Mouse (Mus musculus): ENCODE data around the gene Polr2g. TPM values are rescaled to one million over a fixed set of nuclear protein-coding genes. Genes with fewer than 3 reads are reported as not detected.

The Polr2g gene
- polyA plus RNA-seq, 1 experiment = 152 TPM

- Histone ChIP-seq H3K79me2 (ENCODE audit: control insufficient read depth, insufficient read depth) (peaks cover 42% of the 10 kb centered on the region), H3K4me3 (no peak overlapping the region), H3ac (ENCODE audit: control insufficient read depth, insufficient read length) (no peak overlapping the region), H3K4me2 (ENCODE audit: low read depth) (no peak overlapping the region), H3K27me3 (ENCODE audit: control insufficient read depth, insufficient read depth, insufficient read length) (no peaks in the 10 kb centered on the region), H3K36me3 (ENCODE audit: control insufficient read depth, insufficient read depth) (peaks cover 43% of the 10 kb centered on the region)
- TF ChIP-seq E2F4 (IDR thresholded peaks at IDR 0.05; ENCODE audit: insufficient read depth) = no peak
- no peak for TF ChIP-seq MAX (IDR thresholded peaks at IDR 0.05; ENCODE audit: low read depth)
- no peak for TF ChIP-seq TCF3 (IDR thresholded peaks at IDR 0.05; ENCODE audit: insufficient read length, low read depth)
- no peak for TF ChIP-seq SRF (IDR thresholded peaks at IDR 0.05; ENCODE audit: control insufficient read depth, insufficient read length, low read depth)
- no peak for TF ChIP-seq REST (IDR thresholded peaks at IDR 0.05; ENCODE audit: insufficient read depth, insufficient read length)
- TF ChIP-seq CEBPB (IDR thresholded peaks at IDR 0.05; ENCODE audit: insufficient read depth, poor library complexity, severe bottlenecking) = no peak
- TF ChIP-seq POLR2AphosphoS2 (IDR thresholded peaks at IDR 0.05; ENCODE audit: insufficient read length, low read depth) = no peak
- no peak for TF ChIP-seq USF1 (IDR thresholded peaks at IDR 0.05; ENCODE audit: low read depth)
- no peak for TF ChIP-seq MYOG (IDR thresholded peaks at IDR 0.05; ENCODE audit: control insufficient read depth in 1 of 3, insufficient read depth in 1 of 3, insufficient read length in 2 of 3, low read depth in 2 of 3)
- no peak for TF ChIP-seq TCF12 (IDR thresholded peaks at IDR 0.05; ENCODE audit: insufficient read depth, poor library complexity, severe bottlenecking)
- TF ChIP-seq POLR2A (IDR thresholded peaks at IDR 0.05; ENCODE audit: insufficient read length, low read depth) = no peak
- TF ChIP-seq MYOD1 (IDR thresholded peaks at IDR 0.05; ENCODE audit: control insufficient read depth in 1 of 3, insufficient read length in 2 of 3, low read depth in 2 of 3) = no peak
These were observed 35.1 kb downstream of the Polr2g start for GRCm38 (mm10) chr19:8763276-8763675.

- H3ac ChIP-seq (ENCODE audit: control insufficient read depth, insufficient read length) = no peak overlapping the region
- H3K79me2 ChIP-seq (ENCODE audit: control insufficient read depth, insufficient read depth) = peaks cover 59% of the 10 kb centered on the region
- H3K4me2 ChIP-seq (ENCODE audit: low read depth) = no peak overlapping the region
- H3K27me3 ChIP-seq (ENCODE audit: control insufficient read depth, insufficient read depth, insufficient read length) = no peaks in the 10 kb centered on the region
- no peak overlapping the region for H3K4me3 ChIP-seq
- peaks cover 20% of the 10 kb centered on the region for H3K36me3 ChIP-seq (ENCODE audit: control insufficient read depth, insufficient read depth)
- no peak for TF ChIP-seq MYOG (IDR thresholded peaks at IDR 0.05; ENCODE audit: control insufficient read depth in 1 of 3, insufficient read depth in 1 of 3, insufficient read length in 2 of 3, low read depth in 2 of 3)
- no peak for TF ChIP-seq MYOD1 (IDR thresholded peaks at IDR 0.05; ENCODE audit: control insufficient read depth in 1 of 3, insufficient read length in 2 of 3, low read depth in 2 of 3)
These were observed 37.6 kb downstream of the Polr2g start for GRCm38 (mm10) chr19:8760757-8761156.

GRCm38 (mm10) chr19:8758899-8759298 lies 39.5 kb downstream of the Polr2g start:
- no peak for TF ChIP-seq SRF (IDR thresholded peaks at IDR 0.05; ENCODE audit: control insufficient read depth, insufficient read length, low read depth)
- no peak for TF ChIP-seq TCF12 (IDR thresholded peaks at IDR 0.05; ENCODE audit: insufficient read depth, poor library complexity, severe bottlenecking)
- TF ChIP-seq MYOG (IDR thresholded peaks at IDR 0.05; ENCODE audit: control insufficient read depth in 1 of 3, insufficient read depth in 1 of 3, insufficient read length in 2 of 3, low read depth in 2 of 3) = no peak
- TF ChIP-seq REST (IDR thresholded peaks at IDR 0.05; ENCODE audit: insufficient read depth, insufficient read length) = no peak
- no peak for TF ChIP-seq USF1 (IDR thresholded peaks at IDR 0.05; ENCODE audit: low read depth)
- TF ChIP-seq MAX (IDR thresholded peaks at IDR 0.05; ENCODE audit: low read depth) = no peak
- no peak for TF ChIP-seq POLR2A (IDR thresholded peaks at IDR 0.05; ENCODE audit: insufficient read length, low read depth)
- TF ChIP-seq POLR2AphosphoS2 (IDR thresholded peaks at IDR 0.05; ENCODE audit: insufficient read length, low read depth) = no peak
- TF ChIP-seq CEBPB (IDR thresholded peaks at IDR 0.05; ENCODE audit: insufficient read depth, poor library complexity, severe bottlenecking) = no peak
- no peak for TF ChIP-seq MYOD1 (IDR thresholded peaks at IDR 0.05; ENCODE audit: control insufficient read depth in 1 of 3, insufficient read length in 2 of 3, low read depth in 2 of 3)
- TF ChIP-seq E2F4 (IDR thresholded peaks at IDR 0.05; ENCODE audit: insufficient read depth) = no peak
- no peak for TF ChIP-seq TCF3 (IDR thresholded peaks at IDR 0.05; ENCODE audit: insufficient read length, low read depth)
- peaks cover 70% of the 10 kb centered on the region for H3K79me2 ChIP-seq (ENCODE audit: control insufficient read depth, insufficient read depth)
- H3K4me3 ChIP-seq = no peak overlapping the region
- no peaks in the 10 kb centered on the region for H3K27me3 ChIP-seq (ENCODE audit: control insufficient read depth, insufficient read depth, insufficient read length)
- H3K4me2 ChIP-seq (ENCODE audit: low read depth) = peak overlapping the region; percentile 92
- no peak overlapping the region for H3ac ChIP-seq (ENCODE audit: control insufficient read depth, insufficient read length)
- H3K36me3 ChIP-seq (ENCODE audit: control insufficient read depth, insufficient read depth) = peaks cover 10% of the 10 kb centered on the region

- Histone ChIP-seq H3ac (ENCODE audit: control insufficient read depth, insufficient read length) (peak overlapping the region; percentile 96), H3K36me3 (ENCODE audit: control insufficient read depth, insufficient read depth) (peaks cover 19% of the 10 kb centered on the region), H3K79me2 (ENCODE audit: control insufficient read depth, insufficient read depth) (peaks cover 70% of the 10 kb centered on the region), H3K27me3 (ENCODE audit: control insufficient read depth, insufficient read depth, insufficient read length) (no peaks in the 10 kb centered on the region), H3K4me2 (ENCODE audit: low read depth) (peak overlapping the region; percentile 92), H3K4me3 (peak overlapping the region; percentile 77)
- TF ChIP-seq REST (IDR thresholded peaks at IDR 0.05; ENCODE audit: insufficient read depth, insufficient read length) = no peak
- TF ChIP-seq MYOG (IDR thresholded peaks at IDR 0.05; ENCODE audit: control insufficient read depth in 1 of 3, insufficient read depth in 1 of 3, insufficient read length in 2 of 3, low read depth in 2 of 3) = no peak
- TF ChIP-seq MAX (IDR thresholded peaks at IDR 0.05; ENCODE audit: low read depth) = no peak
- TF ChIP-seq POLR2AphosphoS2 (IDR thresholded peaks at IDR 0.05; ENCODE audit: insufficient read length, low read depth) = no peak
- no peak for TF ChIP-seq POLR2A (IDR thresholded peaks at IDR 0.05; ENCODE audit: insufficient read length, low read depth)
These were observed 40.8 kb downstream of the Polr2g start for GRCm38 (mm10) chr19:8757471-8757998.

GRCm38 (mm10) chr19:8756635-8757387 lies 41.6 kb downstream of the Polr2g start, which contains the start of gene Nxf1:
Nxf1 (plus strand) TSS chr19:8757073.
- Histone ChIP-seq H3K4me3 (peak within 1 kb of the TSS; percentile 77), H3K4me2 (ENCODE audit: low read depth) (peak within 1 kb of the TSS; percentile 92), H3K79me2 (ENCODE audit: control insufficient read depth, insufficient read depth) (peaks cover 64% of the 10 kb centered on the region), H3K27me3 (ENCODE audit: control insufficient read depth, insufficient read depth, insufficient read length) (no peaks in the 10 kb centered on the region), H3ac (ENCODE audit: control insufficient read depth, insufficient read length) (peak within 1 kb of the TSS; percentile 96), H3K36me3 (ENCODE audit: control insufficient read depth, insufficient read depth) (peaks cover 26% of the 10 kb centered on the region)
- TF ChIP-seq SRF (IDR thresholded peaks at IDR 0.05; ENCODE audit: control insufficient read depth, insufficient read length, low read depth) (peak; percentile 17), POLR2A (IDR thresholded peaks at IDR 0.05; ENCODE audit: insufficient read length, low read depth) (peak; percentile 94), POLR2AphosphoS2 (IDR thresholded peaks at IDR 0.05; ENCODE audit: insufficient read length, low read depth) (peak; percentile 89), USF1 (IDR thresholded peaks at IDR 0.05; ENCODE audit: low read depth) (no peak), MYOD1 (IDR thresholded peaks at IDR 0.05; ENCODE audit: control insufficient read depth in 1 of 3, insufficient read length in 2 of 3, low read depth in 2 of 3) (peak in 1 of 3 experiments; percentile 20), REST (IDR thresholded peaks at IDR 0.05; ENCODE audit: insufficient read depth, insufficient read length) (no peak)

All from myocyte (in vitro differentiated cells).